Mouse (Mus musculus) testis, postnatal 10 days (tissue): ENCODE data around the gene Nfe2l1.
"Not testable (repeated sequence)": the region's sequence is repeated elsewhere in the genome, so short reads cannot be mapped to it uniquely, and the experiment has no call there.

ENCODE experiments used
- DNase-seq: peaks from one replicate; pipeline ENCODE4 v3.0.0; 2021; ENCODE audit warnings: low spot score

Nfe2l1 gene

GRCm38 (mm10) chr11:96818128-96818710 is 11.5 kb downstream of the Nfe2l1 start:
- DNase-seq: no peak

- no peak for DNase-seq
These were observed 12.8 kb downstream of the Nfe2l1 start for GRCm38 (mm10) chr11:96816979-96817378.

GRCm38 (mm10) chr11:96816494-96816893 is 13.3 kb downstream of the Nfe2l1 start:
- no peak for DNase-seq

- DNase-seq: no peak
These were observed 13.9 kb downstream of the Nfe2l1 start for GRCm38 (mm10) chr11:96815895-96816294.

- no peak for DNase-seq
These were observed 15.3 kb downstream of the Nfe2l1 start for GRCm38 (mm10) chr11:96814443-96814842.

GRCm38 (mm10) chr11:96813920-96814319 is 15.8 kb downstream of the Nfe2l1 start:
- DNase-seq: no peak

GRCm38 (mm10) chr11:96813455-96813854 is 16.3 kb downstream of the Nfe2l1 start:
- no peak for DNase-seq

GRCm38 (mm10) chr11:96811188-96811587 is 18.6 kb downstream of the Nfe2l1 start:
- not testable (repeated sequence) for DNase-seq

- DNase-seq: no peak
These were observed 20.1 kb downstream of the Nfe2l1 start for GRCm38 (mm10) chr11:96809562-96810235.

GRCm38 (mm10) chr11:96808066-96808465 is 21.7 kb downstream of the Nfe2l1 start:
- no peak for DNase-seq

GRCm38 (mm10) chr11:96805606-96806005 is 24.2 kb downstream of the Nfe2l1 start:
- no peak for DNase-seq

GRCm38 (mm10) chr11:96799511-96799910 is 30.3 kb downstream of the Nfe2l1 start:
- DNase-seq: no peak

- DNase-seq: no peak
These were observed 33.2 kb downstream of the Nfe2l1 start for GRCm38 (mm10) chr11:96796586-96796985.

GRCm38 (mm10) chr11:96796081-96796480 is 33.7 kb downstream of the Nfe2l1 start:
- no peak for DNase-seq

- DNase-seq: no peak
These were observed 34.3 kb downstream of the Nfe2l1 start for GRCm38 (mm10) chr11:96795491-96795890.

GRCm38 (mm10) chr11:96790681-96791080 is 39.1 kb downstream of the Nfe2l1 start:
- DNase-seq: no peak

GRCm38 (mm10) chr11:96789990-96790389 is 39.8 kb downstream of the Nfe2l1 start:
- no peak for DNase-seq

- DNase-seq: peak; percentile 90
These were observed 40.6 kb downstream of the Nfe2l1 start, which contains the start of gene Cbx1 for GRCm38 (mm10) chr11:96788871-96789795. TSS of gene Cbx1 (plus strand) at chr11:96789127.

- DNase-seq: no peak
These were observed 42.9 kb downstream of the Nfe2l1 start for GRCm38 (mm10) chr11:96786731-96787450.

GRCm38 (mm10) chr11:96784847-96785246 is 44.9 kb downstream of the Nfe2l1 start:
- DNase-seq: peak; percentile 88

GRCm38 (mm10) chr11:96781425-96781824 is 48.3 kb downstream of the Nfe2l1 start:
- no peak for DNase-seq

GRCm38 (mm10) chr11:96780306-96780705 is 49.5 kb downstream of the Nfe2l1 start:
- no peak for DNase-seq
